Mouse (Mus musculus) CH12.LX (cell line): ENCODE measurements around the gene Zbtb9.

Experiments
- CHD2 ChIP-seq: IDR thresholded peaks from 2 replicates; pipeline ENCODE4 v1.6.1; 2011; ENCODE audit warnings: low read length, improper control_type of control experiment
- CTCF ChIP-seq, 2 experiments: IDR thresholded peaks in 1 of 2; conservative IDR thresholded peaks in 1 of 2; 2 replicates each; pipeline ENCODE4 v1.5.1; 2011 to 2012; ENCODE audit warnings: low read depth in 2 of 2, low read length in 2 of 2, improper control_type of control experiment in 1 of 2, inconsistent platforms in 1 of 2, mild to moderate bottlenecking in 1 of 2, moderate library complexity in 1 of 2
- ELF1 ChIP-seq: IDR thresholded peaks from 2 replicates; pipeline ENCODE4 v1.6.1; 2014; ENCODE audit warnings: low read depth, mild to moderate bottlenecking, inconsistent platforms, low read length, improper control_type of control experiment
- HCFC1 ChIP-seq: IDR thresholded peaks from 2 replicates; pipeline ENCODE4 v1.6.1; 2012; ENCODE audit warnings: low read depth, mild to moderate bottlenecking, inconsistent platforms, low read length, improper control_type of control experiment
- MAFK ChIP-seq: IDR thresholded peaks from 2 replicates; pipeline ENCODE4 v1.6.1; 2011; ENCODE audit warnings: low read length, improper control_type of control experiment; ENCODE audit not compliant: insufficient replicate concordance
- MXI1 ChIP-seq: IDR thresholded peaks from 2 replicates; pipeline ENCODE4 v1.6.1; 2011; ENCODE audit warnings: mild to moderate bottlenecking, low read depth, low read length, improper control_type of control experiment
- NRF1 ChIP-seq: IDR thresholded peaks from 2 replicates; pipeline ENCODE4 v1.6.1; 2014; ENCODE audit warnings: low read depth, mild to moderate bottlenecking, inconsistent platforms, low read length, improper control_type of control experiment, moderate library complexity
- PAX5 ChIP-seq: IDR thresholded peaks from 2 replicates; pipeline ENCODE4 v1.6.1; 2012; ENCODE audit warnings: low read length, inconsistent platforms, mixed read lengths
- POLR2A ChIP-seq: IDR thresholded peaks from 2 replicates; pipeline ENCODE4 v1.6.1; 2011; ENCODE audit warnings: low read depth, mild to moderate bottlenecking, improper control_type of control experiment, low read length
- RAD21 ChIP-seq: IDR thresholded peaks from 2 replicates; pipeline ENCODE4 v1.6.1; 2011; ENCODE audit warnings: low read depth, mild to moderate bottlenecking, low read length, improper control_type of control experiment, moderate library complexity
- TCF12 ChIP-seq: IDR thresholded peaks from 2 replicates; pipeline ENCODE4 v1.6.1; 2014; ENCODE audit warnings: low read depth, mild to moderate bottlenecking, inconsistent platforms, low read length, improper control_type of control experiment
- USF1 ChIP-seq: IDR thresholded peaks from 2 replicates; pipeline ENCODE4 v1.6.1; 2014; ENCODE audit warnings: low read depth, mild to moderate bottlenecking, inconsistent platforms, low read length, improper control_type of control experiment
- ZNF384 ChIP-seq: IDR thresholded peaks from 2 replicates; pipeline ENCODE4 v1.6.1; 2012; ENCODE audit warnings: low read depth, low read length, improper control_type of control experiment, inconsistent platforms

DNA sequence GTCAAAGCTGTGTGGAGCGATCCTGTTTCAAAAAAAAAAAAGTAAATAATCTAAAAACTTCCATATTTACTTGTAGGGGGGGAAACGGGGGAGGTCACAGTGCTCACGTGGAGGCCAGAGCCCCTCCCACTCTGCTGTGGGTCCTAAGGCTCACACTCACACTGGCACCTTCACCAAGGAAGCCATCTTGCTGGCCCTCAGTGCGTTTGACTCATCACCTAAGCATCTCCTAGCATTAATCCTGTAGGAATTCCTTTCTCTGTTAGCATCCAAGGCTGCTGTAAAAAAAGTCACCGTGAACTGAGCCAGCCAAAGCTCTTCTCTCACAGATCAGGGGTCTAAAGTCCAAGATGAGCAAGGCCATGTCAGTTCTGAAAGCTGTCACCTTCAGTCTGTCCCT, 16.7 kb upstream of the Zbtb9 start:
- TF ChIP-seq MXI1 (no peak), PAX5 (no peak), RAD21 (no peak), TCF12 (no peak), ELF1 (no peak), USF1 (no peak), POLR2A (no peak), CTCF (conservative IDR thresholded peaks at IDR 0.05 in 1 of 2, IDR thresholded peaks at IDR 0.05 in 1 of 2; ENCODE audit: low read depth in 2 of 2, low read length in 2 of 2) (no peak), CHD2 (no peak), HCFC1 (no peak), ZNF384 (no peak), MAFK (no peak), NRF1 (no peak)
